Mouse (Mus musculus): ENCODE results near the gene Eef1akmt2.

Gene Eef1akmt2

DNA sequence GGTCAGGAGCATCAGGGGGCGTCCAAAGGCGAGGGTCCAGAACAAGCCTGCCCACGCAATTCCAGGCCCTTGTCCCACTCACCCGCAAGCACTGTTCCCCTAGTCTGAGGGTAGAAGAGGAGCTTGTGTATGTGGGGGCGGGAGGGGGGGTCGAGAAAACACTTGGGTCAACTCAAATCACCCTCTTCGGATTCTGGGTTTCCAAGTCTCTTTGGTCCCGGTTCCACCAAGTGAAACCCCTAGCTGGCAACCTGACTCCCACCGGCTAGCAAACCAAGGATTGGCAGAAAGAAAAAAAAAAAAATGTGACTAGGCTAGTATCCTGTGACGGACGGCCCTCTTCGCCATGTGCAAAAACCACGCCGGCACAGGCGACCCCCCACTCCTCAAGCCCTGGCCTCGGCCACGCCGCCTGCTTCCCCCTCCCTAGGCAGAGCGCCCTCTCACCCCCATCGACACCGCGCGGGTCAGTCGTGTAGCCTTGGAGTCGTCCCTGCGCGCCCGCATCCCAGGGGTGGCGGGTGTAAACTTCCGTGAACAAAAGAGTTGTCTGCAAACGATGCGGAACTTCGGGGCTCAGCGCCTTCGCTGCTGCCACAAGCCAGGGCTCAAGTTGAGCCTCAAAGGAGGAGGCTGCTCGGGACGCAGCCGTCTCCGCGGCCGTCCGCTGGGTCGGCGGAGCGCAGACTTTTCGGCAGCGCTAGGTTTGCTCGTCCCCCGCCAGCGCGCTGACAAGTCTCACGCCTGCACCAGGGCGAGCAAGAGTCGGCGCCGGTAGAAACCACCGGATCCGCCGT lies 39.7 kb downstream of the Eef1akmt2 start:
- ATAC-seq (ENCODE audit: insufficient number of reproducible peaks, low FRiP score, low TSS enrichment), result no peak

DNA sequence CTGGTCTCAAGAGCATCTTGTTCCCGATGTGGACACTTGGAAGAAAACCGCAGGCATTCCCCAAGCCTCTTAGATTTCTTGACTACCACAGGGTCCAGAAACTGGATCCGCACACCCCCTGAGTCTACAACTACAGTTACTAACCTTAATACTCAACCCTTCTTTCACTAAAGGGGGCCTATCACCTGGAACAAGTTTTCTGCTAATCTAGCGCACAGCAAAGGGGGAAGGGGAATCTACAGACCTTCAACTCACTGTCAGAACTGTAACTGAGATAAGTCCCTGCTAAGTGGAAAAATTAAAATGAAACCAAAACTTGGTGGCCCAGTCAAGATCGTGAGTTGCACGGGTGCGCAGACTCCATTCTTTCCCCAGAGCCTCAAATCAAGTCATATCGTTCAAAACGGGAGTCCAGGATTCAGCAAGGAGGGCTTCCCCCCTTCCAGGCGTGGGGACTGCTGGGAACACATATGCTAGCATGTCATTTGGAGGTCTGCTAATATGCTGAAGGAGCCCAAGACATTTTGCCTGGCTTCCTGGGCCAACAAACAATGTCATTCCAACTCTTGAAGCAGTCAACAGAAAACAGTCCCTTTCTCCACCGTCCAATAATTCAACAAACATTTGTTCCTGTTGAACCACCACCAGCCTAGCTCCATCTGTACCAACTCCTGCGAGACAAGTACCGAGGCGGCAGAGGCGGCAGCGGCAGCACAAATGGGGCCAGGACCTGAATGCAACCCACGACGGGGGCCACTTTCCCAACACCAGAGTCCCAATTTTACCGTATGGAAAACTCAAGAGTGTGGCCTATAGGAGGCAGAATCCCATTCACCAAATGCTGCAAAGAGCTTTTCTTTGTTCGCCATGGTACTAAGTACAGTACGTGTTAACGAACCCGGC lies 40.5 kb downstream of the Eef1akmt2 start:
- no peak for ATAC-seq (ENCODE audit: insufficient number of reproducible peaks, low FRiP score, low TSS enrichment)

DNA sequence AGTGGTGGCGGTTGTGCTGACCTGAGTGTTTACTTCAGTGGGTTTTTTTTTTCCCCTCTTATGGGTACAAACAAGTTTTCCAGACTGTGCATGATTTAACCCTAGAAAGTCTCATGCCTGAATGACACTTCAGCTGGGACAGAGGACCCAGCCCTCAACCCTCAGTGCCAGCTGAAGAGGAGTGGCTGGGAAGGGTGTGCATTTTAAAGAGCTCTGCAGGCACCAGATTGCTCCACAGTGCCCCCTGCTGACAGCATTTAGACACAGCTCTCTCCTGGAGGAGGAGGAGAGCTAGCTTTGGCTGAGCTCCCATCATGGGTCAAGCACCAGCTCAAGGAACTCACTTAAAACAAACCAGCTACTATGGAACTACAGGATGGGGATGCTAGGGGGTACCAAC lies 41.6 kb downstream of the Eef1akmt2 start:
- peak; percentile 22; the same call in 1 of the 2 replicates for ATAC-seq (ENCODE audit: insufficient number of reproducible peaks, low FRiP score, low TSS enrichment)

DNA sequence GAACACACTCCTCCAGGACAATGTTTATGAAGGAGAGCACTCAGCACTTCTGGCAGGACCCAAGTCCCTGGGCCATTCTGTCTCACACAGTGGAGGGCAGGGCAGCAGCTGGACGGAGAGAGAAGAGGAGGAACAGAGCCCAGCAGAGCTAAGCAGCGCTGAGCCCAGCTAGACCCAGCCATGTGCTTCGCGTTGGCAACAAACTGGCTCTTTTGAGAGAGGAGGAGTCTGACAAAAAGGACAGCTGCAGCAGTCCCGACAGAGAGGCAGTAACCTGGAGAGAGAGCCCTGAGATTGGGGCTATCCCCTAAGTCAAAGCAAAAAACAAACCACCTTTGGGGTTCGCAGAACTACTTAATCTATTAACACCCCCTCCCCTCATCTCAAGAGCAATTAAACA lies 42.1 kb downstream of the Eef1akmt2 start:
- no peak for ATAC-seq (ENCODE audit: insufficient number of reproducible peaks, low FRiP score, low TSS enrichment)

DNA sequence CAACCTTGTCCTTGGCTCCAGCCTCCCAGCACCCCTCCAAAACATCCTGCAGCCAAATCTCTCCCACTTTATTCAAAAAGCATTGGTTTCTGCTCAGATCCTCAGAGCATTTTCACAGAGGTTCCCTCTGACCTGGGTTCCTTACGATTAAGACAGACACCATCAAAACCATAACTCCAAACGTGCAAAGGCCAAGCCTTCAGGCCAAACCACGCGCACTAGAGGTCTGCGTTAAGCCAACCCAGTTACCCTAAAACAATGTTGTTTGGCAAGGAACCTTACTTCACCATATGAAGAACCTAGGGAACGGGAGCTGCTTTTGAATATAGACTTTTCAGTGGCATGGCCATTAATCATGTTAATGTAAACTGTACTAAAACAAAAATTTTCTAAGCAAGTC lies 42.8 kb downstream of the Eef1akmt2 start:
- ATAC-seq (ENCODE audit: insufficient number of reproducible peaks, low FRiP score, low TSS enrichment), result no peak

DNA sequence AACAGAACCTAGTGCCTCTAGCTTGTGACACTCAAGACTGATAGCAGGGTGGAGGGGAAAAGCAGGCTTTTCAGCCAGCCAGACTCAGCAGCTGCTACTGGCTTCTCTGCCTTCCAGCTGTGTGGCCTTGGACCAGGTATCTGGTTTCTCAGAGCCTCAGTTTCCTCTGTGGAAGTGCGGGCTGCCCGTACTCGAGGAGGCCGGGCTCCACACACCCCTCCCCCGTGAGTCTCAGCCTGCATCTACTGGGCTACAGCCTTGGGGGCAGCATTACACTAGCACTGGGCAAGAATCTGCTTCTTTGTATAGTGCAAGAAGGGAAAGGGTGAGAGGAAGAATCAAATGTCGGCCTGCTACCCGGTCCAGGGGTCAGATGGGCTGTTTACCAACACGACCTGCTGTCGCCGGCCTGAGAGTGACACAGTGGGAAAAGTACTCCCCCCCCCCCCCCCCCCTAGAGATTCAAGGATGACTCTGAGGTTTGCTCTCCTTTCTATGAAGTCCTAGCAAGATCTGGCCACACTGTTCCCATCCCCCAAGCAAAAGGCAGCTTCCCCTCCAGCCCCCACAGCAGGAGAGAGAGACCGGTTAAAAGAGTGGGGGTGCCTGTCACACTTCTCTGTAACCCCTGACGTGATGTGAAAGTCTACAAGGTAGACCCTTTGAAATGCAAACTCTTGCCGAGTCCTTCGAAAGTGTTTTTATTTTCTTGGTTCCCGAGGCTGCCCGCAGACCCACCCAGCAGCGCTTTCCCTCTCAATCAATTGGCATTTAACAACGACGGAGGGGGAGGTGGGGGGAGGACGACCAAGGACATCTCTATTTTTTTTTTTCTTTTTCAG lies 43.4 kb downstream of the Eef1akmt2 start:
- ATAC-seq (ENCODE audit: insufficient number of reproducible peaks, low FRiP score, low TSS enrichment), result no peak

DNA sequence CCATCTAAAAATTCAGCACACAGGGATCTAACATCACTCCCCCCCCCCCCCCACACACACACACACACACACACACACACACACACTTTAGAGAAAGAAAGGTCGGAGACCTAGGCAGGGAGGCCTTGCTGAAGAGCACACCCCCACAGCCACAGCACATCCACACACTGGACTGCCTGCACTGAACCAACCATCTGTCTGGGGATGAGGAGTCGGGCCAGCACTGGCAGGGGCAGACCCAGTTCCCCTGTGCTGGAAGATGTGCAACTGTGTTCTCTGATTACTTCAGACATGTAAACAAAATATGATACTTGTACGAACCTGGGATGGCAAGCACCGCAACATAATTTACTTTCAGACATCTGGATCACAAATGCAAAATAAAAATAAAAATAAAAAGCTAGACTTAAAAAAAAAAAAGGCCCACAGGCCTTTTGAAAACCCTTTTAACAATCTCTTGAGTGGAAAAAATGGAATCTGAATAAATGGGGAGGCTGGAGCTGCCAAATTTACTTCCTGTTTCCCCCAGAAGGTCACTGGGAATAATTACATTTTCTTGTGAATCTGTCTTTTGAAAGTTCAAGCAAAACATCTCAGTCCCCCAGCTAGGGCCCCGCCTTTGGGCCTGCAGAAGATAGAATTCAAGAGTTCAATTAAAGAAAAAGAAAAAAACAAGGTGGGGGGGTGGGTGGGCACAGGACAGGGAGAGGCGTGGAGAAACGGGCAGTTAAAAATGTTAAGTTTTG lies 44.2 kb downstream of the Eef1akmt2 start:
- no peak for ATAC-seq (ENCODE audit: insufficient number of reproducible peaks, low FRiP score, low TSS enrichment)

DNA sequence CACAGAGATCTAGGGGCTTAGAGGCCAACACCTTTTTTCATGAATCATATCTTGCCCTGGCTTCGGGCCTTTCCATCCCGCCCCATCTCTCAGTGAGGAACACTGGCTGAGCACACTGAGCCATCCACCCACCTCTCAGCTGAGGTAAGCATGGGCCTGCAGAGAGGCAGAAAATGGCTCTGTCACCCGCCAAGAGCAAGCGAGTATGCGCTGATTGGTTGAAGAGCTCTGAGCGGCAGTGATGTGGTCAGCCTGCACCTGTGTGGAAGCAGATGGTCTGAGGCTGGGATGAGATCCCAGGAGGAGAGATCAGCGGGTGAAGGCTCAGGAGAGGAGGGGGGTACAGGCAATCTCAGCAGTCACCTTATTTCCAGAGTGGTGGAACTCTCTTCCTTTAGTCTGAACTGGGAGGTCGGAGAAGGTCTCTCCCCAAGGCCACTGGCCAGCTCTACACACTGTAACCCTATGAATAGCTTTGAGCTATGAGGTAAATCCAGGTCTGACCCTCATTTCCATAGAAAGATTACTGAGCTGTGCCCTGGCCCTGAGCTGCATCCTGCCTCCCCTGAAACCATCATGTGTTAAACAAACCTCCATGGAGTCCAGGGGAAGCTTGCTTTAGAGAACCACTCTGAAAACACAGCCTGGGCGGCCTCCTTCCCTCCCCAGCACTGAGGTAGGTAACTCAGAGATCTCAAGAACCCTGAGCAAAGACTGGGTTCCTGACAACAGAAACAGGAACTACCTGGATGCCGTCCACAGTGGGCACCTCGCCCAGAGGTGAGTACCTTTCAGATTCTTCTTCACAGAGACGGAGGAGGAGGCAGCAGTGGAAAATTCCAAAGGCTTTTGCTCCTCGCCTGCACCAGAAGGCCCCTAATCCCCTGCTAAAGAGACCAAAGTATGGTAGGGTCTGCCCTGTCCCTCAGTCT lies 45.3 kb downstream of the Eef1akmt2 start:
- peak; percentile 76 for ATAC-seq (ENCODE audit: insufficient number of reproducible peaks, low FRiP score, low TSS enrichment)

DNA sequence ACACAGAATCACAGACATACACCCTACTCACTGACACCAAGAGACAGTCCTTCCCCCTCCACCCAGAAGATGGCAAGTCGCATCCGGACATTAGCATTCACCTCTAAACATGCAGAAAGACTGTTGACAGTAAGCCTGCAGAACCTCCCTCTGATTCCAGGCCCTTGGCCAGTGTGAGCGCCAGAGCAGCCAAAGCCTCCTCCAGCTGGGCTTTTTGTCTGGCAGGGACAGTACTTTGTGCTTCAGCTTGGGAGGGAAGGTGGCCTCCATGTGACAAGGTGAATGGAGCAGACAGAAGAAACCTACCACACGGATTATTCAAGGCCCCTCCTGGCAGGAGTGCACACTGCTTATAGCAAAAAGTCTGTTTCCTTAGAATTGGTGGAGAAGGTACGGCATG lies 46.2 kb downstream of the Eef1akmt2 start:
- ATAC-seq (ENCODE audit: insufficient number of reproducible peaks, low FRiP score, low TSS enrichment), result peak; percentile 22; the same call in 1 of the 2 replicates

DNA sequence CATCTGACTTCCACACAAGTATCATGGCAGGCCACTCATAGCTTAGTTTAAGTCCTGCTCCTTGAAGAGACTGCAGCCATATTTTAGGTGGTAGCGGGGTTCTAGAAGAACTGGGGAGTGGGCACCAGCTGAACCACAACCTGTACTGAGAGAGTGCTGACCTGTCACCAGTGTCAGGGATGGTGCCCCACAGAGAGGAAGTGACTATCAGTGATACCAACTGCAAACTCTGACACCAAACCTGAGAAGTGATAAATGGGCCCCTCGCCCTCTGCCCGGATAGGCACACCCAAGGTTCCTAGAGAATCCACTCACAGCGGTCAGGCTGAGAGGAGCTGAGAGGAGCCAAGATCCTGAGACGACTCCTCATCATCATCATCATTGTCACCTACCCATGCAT lies 47.5 kb downstream of the Eef1akmt2 start:
- ATAC-seq (ENCODE audit: insufficient number of reproducible peaks, low FRiP score, low TSS enrichment), result no peak

DNA sequence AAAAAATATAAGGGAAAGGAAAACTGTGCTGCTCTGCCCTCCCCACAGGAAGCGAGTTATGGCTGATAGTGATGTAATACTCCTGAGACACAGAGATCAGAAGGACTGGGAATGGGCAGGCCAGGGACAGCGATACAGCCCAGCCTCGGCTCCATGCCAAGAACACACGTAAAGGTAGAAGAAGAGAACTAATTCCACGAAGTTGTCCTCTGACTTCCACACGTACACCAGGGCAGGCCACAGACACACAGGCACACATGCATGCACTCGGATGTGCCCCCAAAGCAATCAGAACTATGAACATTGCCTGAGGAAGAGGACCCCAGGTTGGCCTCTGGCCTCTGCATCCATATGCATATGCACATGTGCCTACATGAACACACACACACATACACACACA lies 48.0 kb downstream of the Eef1akmt2 start:
- no peak for ATAC-seq (ENCODE audit: insufficient number of reproducible peaks, low FRiP score, low TSS enrichment)

DNA sequence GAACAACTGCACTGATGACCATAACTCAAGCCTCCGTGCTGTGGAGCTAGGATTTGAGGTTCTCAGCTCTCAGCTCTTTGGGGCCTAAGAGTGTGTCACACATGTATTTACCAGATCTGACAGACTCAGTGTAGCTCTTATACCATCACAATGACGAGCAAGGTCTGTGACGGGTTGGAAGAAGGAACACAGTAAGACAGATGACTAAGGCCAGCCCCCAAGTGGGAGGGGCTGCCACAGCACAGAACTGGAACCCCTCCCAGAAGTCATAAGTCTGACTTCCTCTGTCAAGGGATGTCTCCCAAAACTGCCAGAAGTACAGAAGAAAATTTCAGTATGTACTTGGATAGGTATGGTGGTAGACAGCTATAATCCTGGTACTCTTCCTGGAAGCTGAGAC lies 48.5 kb downstream of the Eef1akmt2 start:
- no peak for ATAC-seq (ENCODE audit: insufficient number of reproducible peaks, low FRiP score, low TSS enrichment)

DNA sequence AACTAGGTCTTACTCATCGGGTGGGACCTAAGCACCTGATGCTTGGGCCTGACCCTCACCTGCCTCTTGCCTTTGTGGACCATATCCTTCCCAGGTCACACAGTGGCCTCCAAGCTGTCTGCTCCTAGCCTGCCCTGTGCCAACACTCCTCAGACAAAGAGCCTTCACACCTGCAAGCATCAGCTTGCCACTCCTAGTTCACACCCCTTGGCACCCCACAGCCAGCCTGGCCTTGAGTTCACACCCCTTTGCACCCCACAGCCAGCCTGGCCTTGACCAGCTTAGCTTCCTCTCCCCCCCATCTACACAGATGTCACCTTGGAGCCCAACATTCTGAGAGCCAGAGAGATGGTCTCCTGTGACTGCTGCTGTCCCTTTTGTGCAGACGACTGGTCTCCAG lies 49.1 kb downstream of the Eef1akmt2 start:
- no peak for ATAC-seq (ENCODE audit: insufficient number of reproducible peaks, low FRiP score, low TSS enrichment)

DNA sequence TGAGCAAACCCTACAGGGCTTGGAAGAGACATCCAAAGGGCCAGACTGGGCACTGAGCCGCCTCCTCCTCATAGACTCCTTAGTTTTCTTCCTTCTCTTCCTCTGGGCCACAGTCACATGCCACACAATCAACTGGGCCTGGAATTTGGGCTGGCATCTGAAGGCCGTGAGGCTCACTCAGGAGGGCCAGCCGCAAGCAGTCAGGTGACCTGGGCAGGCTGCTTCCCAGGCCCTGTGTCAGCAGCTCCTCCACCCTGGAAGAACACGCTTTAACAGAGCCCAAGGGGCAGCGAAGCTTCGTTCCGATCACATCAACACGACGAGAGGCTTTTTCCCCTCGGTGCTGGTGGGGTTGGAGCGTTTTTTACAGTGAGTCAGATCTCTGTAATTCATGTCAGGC lies 49.8 kb downstream of the Eef1akmt2 start:
- no peak for ATAC-seq (ENCODE audit: insufficient number of reproducible peaks, low FRiP score, low TSS enrichment)

DNA sequence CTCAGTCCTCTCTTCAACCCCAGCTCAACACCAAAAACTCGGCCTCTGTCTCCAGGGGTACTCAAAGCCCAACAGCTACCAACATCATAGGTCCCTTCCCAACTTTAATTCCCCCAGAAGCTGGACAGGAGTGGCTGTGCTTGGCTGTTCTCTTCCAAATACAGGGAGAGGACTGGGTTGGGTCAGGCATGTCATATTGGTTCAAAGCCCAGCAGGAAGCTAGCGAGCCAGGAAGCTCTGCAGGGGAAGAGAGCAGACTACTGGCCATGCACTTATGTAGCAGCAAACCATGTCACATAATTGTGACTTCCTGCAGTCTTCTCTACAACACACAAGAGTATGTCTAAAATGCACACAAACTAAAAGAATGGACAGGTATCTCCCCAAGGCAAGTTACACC lies 50.4 kb downstream of the Eef1akmt2 start:
- ATAC-seq (ENCODE audit: insufficient number of reproducible peaks, low FRiP score, low TSS enrichment), result no peak

DNA sequence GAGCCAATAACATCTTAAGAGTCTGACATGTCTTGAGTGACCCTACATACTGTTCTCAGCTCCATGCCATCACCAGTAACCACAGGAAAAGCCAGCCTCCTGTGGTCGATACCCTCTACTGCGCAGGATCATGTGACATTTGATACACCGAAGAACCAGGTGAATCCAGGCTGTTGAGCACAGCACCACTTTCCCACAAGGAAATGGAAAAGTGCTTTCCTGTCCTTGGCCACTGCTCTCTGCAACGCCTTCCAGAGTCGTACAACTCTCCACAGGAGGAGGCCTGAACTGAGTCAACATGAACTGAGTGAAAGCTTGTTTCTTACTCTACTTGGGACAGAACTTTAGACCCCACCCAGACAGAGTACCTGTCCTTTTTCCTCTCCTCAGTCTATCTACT lies 51.0 kb downstream of the Eef1akmt2 start:
- ATAC-seq (ENCODE audit: insufficient number of reproducible peaks, low FRiP score, low TSS enrichment), result no peak

DNA sequence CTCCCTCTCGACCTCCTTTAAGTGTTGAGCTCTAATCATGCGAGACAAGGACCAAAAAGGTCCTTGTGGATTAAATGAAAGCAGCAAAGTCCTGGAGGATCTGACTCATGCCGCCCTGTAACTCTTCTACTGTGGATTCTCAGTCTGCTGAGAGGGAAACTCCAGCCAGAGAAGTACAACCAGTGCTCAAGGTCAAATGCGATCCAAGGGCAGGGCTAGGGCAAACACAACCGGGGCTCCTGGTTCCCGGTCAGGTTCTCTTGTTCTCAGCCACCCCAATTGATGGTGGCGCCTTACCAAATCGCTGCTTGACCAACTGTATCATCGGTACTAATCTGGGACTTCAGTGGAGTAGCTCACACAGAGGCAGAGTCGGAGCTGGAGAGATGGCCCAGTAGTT lies 51.6 kb downstream of the Eef1akmt2 start:
- ATAC-seq (ENCODE audit: insufficient number of reproducible peaks, low FRiP score, low TSS enrichment), result no peak

DNA sequence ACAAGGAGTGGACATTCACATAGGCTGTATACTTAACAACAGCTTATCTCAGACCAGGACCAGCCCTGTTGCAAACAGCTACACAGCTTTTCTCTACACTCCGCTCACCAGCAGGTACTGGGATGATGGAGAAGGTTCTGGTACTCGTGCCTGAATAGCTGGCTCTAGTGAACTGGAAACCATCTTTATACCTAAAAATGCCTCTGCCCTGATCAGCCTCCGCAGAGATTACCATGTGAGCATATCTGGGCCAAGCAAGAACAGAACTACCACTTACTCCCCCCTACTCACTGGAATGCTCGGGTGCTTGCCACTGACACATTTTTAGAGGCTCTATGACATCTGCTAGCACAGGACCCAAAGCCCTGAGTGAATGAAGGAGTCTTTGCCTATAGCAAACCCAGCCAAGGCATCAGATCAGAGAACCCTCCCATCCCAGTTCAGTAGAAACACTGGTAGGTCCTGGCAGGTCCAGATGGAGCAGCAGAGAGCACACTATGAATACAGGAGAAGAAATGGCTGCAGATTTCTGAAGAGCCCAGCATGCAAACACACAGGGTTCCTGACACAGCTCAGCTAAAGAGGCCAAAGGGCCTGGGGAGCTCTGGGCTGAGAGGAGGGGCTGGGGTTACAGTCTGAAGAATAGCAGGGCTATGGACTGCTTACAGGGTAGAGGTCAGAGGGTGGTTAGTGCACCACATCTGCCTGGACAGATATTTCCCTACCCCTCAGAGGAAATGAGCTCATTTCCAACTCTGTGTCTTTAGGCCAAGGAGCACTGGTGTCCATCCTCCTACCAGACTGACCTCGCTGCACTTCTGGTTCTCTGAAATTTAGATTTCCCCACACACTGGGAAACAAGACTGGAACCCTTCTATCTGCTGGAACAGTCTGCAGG lies 53.1 kb downstream of the Eef1akmt2 start:
- ATAC-seq (ENCODE audit: insufficient number of reproducible peaks, low FRiP score, low TSS enrichment), result peak; percentile 45; the same call in 1 of the 2 replicates
